Comparison of ENCODE assay signal across 8 mouse cellular contexts in genomic region chr5:28093874-28094273, GRCm38 (mm10). TPM values are rescaled to one million over a fixed set of nuclear protein-coding genes. Genes with fewer than 3 reads are reported as not detected.
A peak's percentile ranks its signal among the peaks of the same experiment; 100 is the strongest.
DNase-seq lines count a peak whose midpoint lies in the region; ATAC-seq and TF ChIP-seq lines count a peak whose summit lies in the region.

No protein-coding gene starts in this region.

- peak; percentile 73 for DNase-seq in R1 (ENCODE audit: low read depth, low spot score)
- peak; percentile 90 to 95 for DNase-seq in cerebellum, postnatal 14 days
- DNase-seq in gastrocnemius, adult 2 months, result peak; percentile 84
- peak; percentile 65 to 71 for DNase-seq in left cerebral cortex, postnatal 25 days (ENCODE audit: low spot score in 2 of 2)

- no peak overlapping the region for H3K4me2 ChIP-seq in intestine, embryonic 15.5 days (replicated peaks)
- no peak overlapping the region for H3K4me2 ChIP-seq in midbrain, embryonic 13.5 days (replicated peaks)

- H3K9me3 ChIP-seq in intestine, embryonic 15.5 days, result no peaks in the 10 kb centered on the region
- no peaks in the 10 kb centered on the region for H3K9me3 ChIP-seq in midbrain, embryonic 13.5 days

- no peak overlapping the region for H3K4me3 ChIP-seq in gastrocnemius, adult 2 months
- H3K4me3 ChIP-seq in intestine, embryonic 15.5 days (replicated peaks), result no peak overlapping the region
- H3K4me3 ChIP-seq in midbrain, embryonic 13.5 days (replicated peaks), result no peak overlapping the region
- no peak overlapping the region for H3K4me3 ChIP-seq in small intestine, adult 2 months (ENCODE audit: low read depth, low read length)

- no peaks in the 10 kb centered on the region for H3K36me3 ChIP-seq in intestine, embryonic 15.5 days
- no peaks in the 10 kb centered on the region for H3K36me3 ChIP-seq in midbrain, embryonic 13.5 days
- no peaks in the 10 kb centered on the region for H3K36me3 ChIP-seq in small intestine, adult 2 months (ENCODE audit: control insufficient read depth, insufficient read depth, low read length)

- WGBS in intestine, embryonic 15.5 days, result 21% methylated on average over 4 of the region's 4 CpGs
- 19% methylated on average over 4 of the region's 4 CpGs for WGBS in midbrain, embryonic 13.5 days
- WGBS in small intestine, adult 2 months, result 22% methylated on average over 4 of the region's 4 CpGs

- no peak overlapping the region for H3K27ac ChIP-seq in gastrocnemius, adult 2 months
- no peak overlapping the region for H3K27ac ChIP-seq in intestine, embryonic 15.5 days
- H3K27ac ChIP-seq in midbrain, embryonic 13.5 days, result no peak overlapping the region
- no peak overlapping the region for H3K27ac ChIP-seq in small intestine, adult 2 months (ENCODE audit: insufficient read depth, low read depth, low read length)

- H3K27me3 ChIP-seq in intestine, embryonic 15.5 days (replicated peaks), result no peaks in the 10 kb centered on the region
- no peaks in the 10 kb centered on the region for H3K27me3 ChIP-seq in midbrain, embryonic 13.5 days
- H3K27me3 ChIP-seq in small intestine, adult 2 months (ENCODE audit: control insufficient read depth, insufficient read depth, low read length), result no peaks in the 10 kb centered on the region

- intact Hi-C loops in gastrocnemius, adult 2 months (cut with DNase I), result loop anchor here (1.0 kb wide), 1 partner anchor 99 kb away; no protein-coding TSS in a partner anchor
- intact Hi-C loops in left cerebral cortex, postnatal 25 days (cut with DNase I), result loop anchor here (1.0 to 10.0 kb wide), 4 partner anchors 99 to 419 kb away; no protein-coding TSS in a partner anchor

- no peak overlapping the region for H3K9ac ChIP-seq in intestine, embryonic 15.5 days
- H3K9ac ChIP-seq in midbrain, embryonic 13.5 days (replicated peaks), result no peak overlapping the region

- TF ChIP-seq POLR2A in small intestine, adult 2 months (IDR thresholded peaks at IDR 0.05; ENCODE audit: low read depth, low read length), result no peak

- no peaks in the 10 kb centered on the region for H3K4me1 ChIP-seq in intestine, embryonic 15.5 days (replicated peaks)
- H3K4me1 ChIP-seq in midbrain, embryonic 13.5 days (replicated peaks), result no peaks in the 10 kb centered on the region
- no peaks in the 10 kb centered on the region for H3K4me1 ChIP-seq in small intestine, adult 2 months (ENCODE audit: control insufficient read depth, insufficient read depth, insufficient read length, low read length)

- TF ChIP-seq CTCF in gastrocnemius, adult 2 months (IDR thresholded peaks at IDR 0.05), result peak; percentile 85
- peak; percentile 83; the same call in 1 of the 2 replicates for TF ChIP-seq CTCF in small intestine, adult 2 months (IDR thresholded peaks at IDR 0.05; ENCODE audit: extremely low read depth, insufficient read length, insufficient replicate concordance, low read depth, low read length)

- peak; percentile 71 for ATAC-seq in intestine, embryonic 15.5 days
- ATAC-seq in midbrain, embryonic 13.5 days, result peak; percentile 63; the same call in 1 of the 2 replicates
- ATAC-seq in activated CD4-positive, CD25-positive, alpha-beta regulatory T cell, adult 4 months, result no peak

RNA-seq across cellular contexts. Expression of gene Insig1, which starts 22.7 kb away (rescaled TPM):
- 1 to 10 TPM; 9.2 to 9.8 TPM for total RNA-seq in gastrocnemius, adult 2 months (2021)
- 222 and 228 TPM in 2 replicates for polyA plus RNA-seq in intestine, embryonic 15.5 days (2015; fragmentation: Nextera tagmentation; extraction: Ambion mirVana)
- 10 to 100 TPM; 68.1 to 74.9 TPM for total RNA-seq in left cerebral cortex, postnatal 25 days (2021)
- polyA plus RNA-seq in midbrain, embryonic 13.5 days (2015; fragmentation: Nextera tagmentation; extraction: Ambion mirVana), result 87.8 and 97.1 TPM in 2 replicates
- polyA plus RNA-seq in small intestine, adult 2 months (2012; rRNA removed), result 82.2 and 110 TPM in 2 replicates
- 10 to 100 TPM; 30.3 to 38.1 TPM for polyA plus RNA-seq in activated CD4-positive, CD25-positive, alpha-beta regulatory T cell, adult 4 months (2017; shearing (Covaris generic))
